Mouse (Mus musculus) heart, embryonic 12.5 days (tissue): ENCODE measurements around the gene Zg16. TPM values are rescaled to one million over a fixed set of nuclear protein-coding genes. Genes with fewer than 3 reads are reported as not detected.

Experiments used
- ATAC-seq: fragments of 200-750 bp; cut with Nextera tagmentation; 2 replicates; pipeline ENCODE4 v1.8.0; 2017; ENCODE audit warnings: moderate TSS enrichment, moderate library complexity; ENCODE audit not compliant: insufficient number of reproducible peaks, low FRiP score
- H3K27ac ChIP-seq: fragments of 300-500 bp; sonication (generic); 2 replicates; pipeline ENCODE4 v1.5.1; 2016; ENCODE audit warnings: mild to moderate bottlenecking, moderate library complexity; ENCODE audit not compliant: poor library complexity, severe bottlenecking
- H3K27me3 ChIP-seq: fragments of 300-500 bp; sonication (generic); replicated peaks from 2 replicates; pipeline ENCODE4 v1.6.1; 2016; ENCODE audit warnings: mild to moderate bottlenecking, moderate library complexity
- H3K36me3 ChIP-seq: fragments of 300-500 bp; sonication (generic); 2 replicates; pipeline ENCODE4 v1.6.1; 2016; ENCODE audit warnings: mild to moderate bottlenecking, moderate library complexity
- H3K4me1 ChIP-seq: fragments of 300-500 bp; sonication (generic); replicated peaks from 2 replicates; pipeline ENCODE4 v1.6.1; 2016; ENCODE audit warnings: mild to moderate bottlenecking
- H3K4me2 ChIP-seq: fragments of 300-500 bp; sonication (generic); 2 replicates; pipeline ENCODE4 v1.6.1; 2016; ENCODE audit warnings: mild to moderate bottlenecking, moderate library complexity
- H3K4me3 ChIP-seq: fragments of 300-500 bp; sonication (generic); 2 replicates; pipeline ENCODE4 v1.5.1; 2016; ENCODE audit warnings: mild to moderate bottlenecking
- H3K9ac ChIP-seq: fragments of 300-500 bp; sonication (generic); 2 replicates; pipeline ENCODE4 v1.6.1; 2016; ENCODE audit warnings: mild to moderate bottlenecking, moderate library complexity
- H3K9me3 ChIP-seq: fragments of 300-500 bp; sonication (generic); replicated peaks from 2 replicates; pipeline ENCODE4 v1.6.1; 2016; ENCODE audit warnings: mild to moderate bottlenecking, moderate library complexity
- WGBS: fragments of 180-500 bp; shearing (Covaris S2); methylation state at CpG from one replicate; pipeline ENCODE4 v1.1.7; 2016; 5-methylcytosine and 5-hydroxymethylcytosine counted together
- microRNA-seq: library from miRNA; unstranded; fragments of <30 nt; microRNA quantifications from one replicate; pipeline ENCODE4, GENCODE M21; 2017
- polyA plus RNA-seq: library from polyadenylated mRNA; unstranded; fragments of >200 nt; fragmentation: Nextera tagmentation; extraction: Ambion mirVana; gene quantifications from 2 replicates; pipeline ENCODE4 v1.2.1, GENCODE M21; 2016

Gene Zg16
- polyA plus RNA-seq, 1 experiment from 2014 or later = not detected

GRCm38 (mm10) chr7:127011717-127012116 is 75.4 kb downstream of the Zg16 start:
- H3K27ac ChIP-seq = no peak overlapping the region
- no peaks in the 10 kb centered on the region for H3K27me3 ChIP-seq
- ATAC-seq = no peak
- no peak overlapping the region for H3K4me3 ChIP-seq
- peaks cover 43% of the 10 kb centered on the region for H3K4me1 ChIP-seq
- no peak overlapping the region for H3K4me2 ChIP-seq
- peaks cover 36% of the 10 kb centered on the region for H3K36me3 ChIP-seq
- H3K9ac ChIP-seq = no peak overlapping the region
- WGBS = 70% methylated on average over 2 of the region's 2 CpGs
- H3K9me3 ChIP-seq = no peaks in the 10 kb centered on the region

- Histone ChIP-seq H3K4me2 (no peak overlapping the region), H3K27me3 (no peaks in the 10 kb centered on the region), H3K4me3 (no peak overlapping the region), H3K36me3 (peaks cover 36% of the 10 kb centered on the region), H3K27ac (no peak overlapping the region), H3K4me1 (peaks cover 43% of the 10 kb centered on the region), H3K9ac (no peak overlapping the region), H3K9me3 (no peaks in the 10 kb centered on the region)
- WGBS = 88% methylated on average over 2 of the region's 2 CpGs
- ATAC-seq = no peak
These were observed 76.1 kb downstream of the Zg16 start for GRCm38 (mm10) chr7:127011051-127011450.

GRCm38 (mm10) chr7:127009307-127010085 is 77.6 kb downstream of the Zg16 start:
- no peak overlapping the region for H3K4me2 ChIP-seq
- no peak overlapping the region for H3K4me3 ChIP-seq
- no peaks in the 10 kb centered on the region for H3K27me3 ChIP-seq
- peak overlapping the region; percentile 59; the same call in 1 of the 2 replicates for H3K27ac ChIP-seq
- WGBS = 76% methylated on average over 17 of the region's 17 CpGs
- H3K4me1 ChIP-seq = peaks cover 28% of the 10 kb centered on the region
- H3K9me3 ChIP-seq = no peaks in the 10 kb centered on the region
- H3K36me3 ChIP-seq = peaks cover 27% of the 10 kb centered on the region
- ATAC-seq = no peak
- no peak overlapping the region; the same call in 1 of the 2 replicates for H3K9ac ChIP-seq

- Histone ChIP-seq H3K27ac (peak overlapping the region; percentile 59), H3K4me2 (no peak overlapping the region), H3K9me3 (no peaks in the 10 kb centered on the region), H3K4me1 (peaks cover 18% of the 10 kb centered on the region), H3K4me3 (no peak overlapping the region), H3K36me3 (peaks cover 24% of the 10 kb centered on the region), H3K27me3 (no peaks in the 10 kb centered on the region), H3K9ac (peak overlapping the region; percentile 21)
- WGBS = 37% methylated on average over 9 of the region's 9 CpGs
- ATAC-seq = peak; percentile 87
These were observed 78.7 kb downstream of the Zg16 start for GRCm38 (mm10) chr7:127008239-127009019.

GRCm38 (mm10) chr7:127007313-127008024 is 79.7 kb downstream of the Zg16 start:
- H3K4me1 ChIP-seq = peaks cover 14% of the 10 kb centered on the region
- no peak overlapping the region; the same call in 1 of the 2 replicates for H3K9ac ChIP-seq
- no peak overlapping the region for H3K27ac ChIP-seq
- H3K4me2 ChIP-seq = no peak overlapping the region
- H3K36me3 ChIP-seq = peaks cover 14% of the 10 kb centered on the region
- no peaks in the 10 kb centered on the region for H3K27me3 ChIP-seq
- H3K4me3 ChIP-seq = no peak overlapping the region
- H3K9me3 ChIP-seq = no peaks in the 10 kb centered on the region
- ATAC-seq = no peak
- 89% methylated on average over 6 of the region's 6 CpGs for WGBS

GRCm38 (mm10) chr7:127004122-127004875 is 82.8 kb downstream of the Zg16 start:
- no peak overlapping the region for H3K4me2 ChIP-seq
- no peak overlapping the region for H3K27ac ChIP-seq
- WGBS = 88% methylated on average over 4 of the region's 4 CpGs
- no peaks in the 10 kb centered on the region for H3K9me3 ChIP-seq
- ATAC-seq = no peak
- H3K4me1 ChIP-seq = peaks cover 13% of the 10 kb centered on the region
- no peaks in the 10 kb centered on the region for H3K27me3 ChIP-seq
- no peaks in the 10 kb centered on the region for H3K36me3 ChIP-seq
- H3K9ac ChIP-seq = no peak overlapping the region
- no peak overlapping the region for H3K4me3 ChIP-seq

GRCm38 (mm10) chr7:127003620-127004019 is 83.5 kb downstream of the Zg16 start:
- no peaks in the 10 kb centered on the region for H3K36me3 ChIP-seq

More at GRCm38 (mm10) chr7:127003620-127004019, 83.5 kb downstream of the Zg16 start:
- Histone ChIP-seq H3K4me3 (no peak overlapping the region), H3K27ac (no peak overlapping the region), H3K4me1 (peaks cover 6% of the 10 kb centered on the region), H3K4me2 (no peak overlapping the region), H3K9ac (no peak overlapping the region), H3K27me3 (no peaks in the 10 kb centered on the region), H3K9me3 (no peaks in the 10 kb centered on the region)
- 88% methylated on average over 5 of the region's 5 CpGs for WGBS
- ATAC-seq = no peak

Small RNAs within 50 kb of the gene (microRNA-seq; reads per million reads assigned to microRNA genes)
- not detected for gene Gm44343

Other genes starting within 250 kb of the Zg16 start
- gene Doc2a, start 239.9 kb downstream of the Zg16 start, polyA plus RNA-seq = not detected in 2 replicates
- gene Hirip3, start 225.4 kb downstream of the Zg16 start, polyA plus RNA-seq = 18.0 and 22.5 TPM in 2 replicates
- gene Ino80e, start 225.0 kb downstream of the Zg16 start, polyA plus RNA-seq = 62.9 and 66.8 TPM in 2 replicates
- gene Taok2, start 202.6 kb downstream of the Zg16 start, polyA plus RNA-seq = 40.8 and 42.5 TPM in 2 replicates
- 17.6 and 19.9 TPM in 2 replicates for gene Tmem219, start 164.4 kb downstream of the Zg16 start, polyA plus RNA-seq
- 16.1 and 17.3 TPM in 2 replicates for gene Kctd13, start 158.4 kb downstream of the Zg16 start, polyA plus RNA-seq
- not detected in 2 replicates for gene Asphd1, start 137.7 kb downstream of the Zg16 start, polyA plus RNA-seq
- gene Sez6l2, start 136.8 kb downstream of the Zg16 start, polyA plus RNA-seq = 0.11 TPM in 1 of 2 replicates, not detected in the other
- 70.2 and 75.5 TPM in 2 replicates for gene Cdipt, start 111.4 kb downstream of the Zg16 start, polyA plus RNA-seq
- 0.70 and 1.3 TPM in 2 replicates for gene Cdiptos, start 111.2 kb downstream of the Zg16 start, polyA plus RNA-seq
- 12.0 TPM in 2 replicates for gene Mvp, start 72.7 kb downstream of the Zg16 start, polyA plus RNA-seq
- not detected in 2 replicates for gene Pagr1b, start 70.8 kb downstream of the Zg16 start, polyA plus RNA-seq
- gene Pagr1a, start 70.0 kb downstream of the Zg16 start, polyA plus RNA-seq = 19.3 and 31.4 TPM in 2 replicates
- gene Gm42742, start 66.2 kb downstream of the Zg16 start, polyA plus RNA-seq = 50.8 and 60.9 TPM in 2 replicates
- gene Prrt2, start 66.1 kb downstream of the Zg16 start, polyA plus RNA-seq = 1.9 and 3.3 TPM in 2 replicates
- 59.8 and 60.4 TPM in 2 replicates for gene Maz, start 60.3 kb downstream of the Zg16 start, polyA plus RNA-seq
- gene Kif22, start 44.9 kb downstream of the Zg16 start, polyA plus RNA-seq = 80.9 and 85.5 TPM in 2 replicates
- 0.54 and 1.3 TPM in 2 replicates for gene AI467606, start 4.0 kb upstream of the Zg16 start, polyA plus RNA-seq
- 5.7 and 6.1 TPM in 2 replicates for gene Qprt, start 34.9 kb upstream of the Zg16 start, polyA plus RNA-seq
- gene Spn, start 50.5 kb upstream of the Zg16 start, polyA plus RNA-seq = 0.17 and 0.31 TPM in 2 replicates
- gene Cd2bp2, start 108.7 kb upstream of the Zg16 start, polyA plus RNA-seq = 50.5 and 51.5 TPM in 2 replicates
- 29.2 and 32.3 TPM in 2 replicates for gene Tbc1d10b, start 121.1 kb upstream of the Zg16 start, polyA plus RNA-seq
- 17.8 and 20.0 TPM in 2 replicates for gene Mylpf, start 121.6 kb upstream of the Zg16 start, polyA plus RNA-seq
- gene Zfp553, start 145.7 kb upstream of the Zg16 start, polyA plus RNA-seq = 23.8 and 25.3 TPM in 2 replicates
- 22.1 and 28.2 TPM in 2 replicates for gene Sept1, start 145.8 kb upstream of the Zg16 start, polyA plus RNA-seq
- 32.7 and 34.4 TPM in 2 replicates for gene Zfp771, start 156.9 kb upstream of the Zg16 start, polyA plus RNA-seq
- gene Dctpp1, start 173.4 kb upstream of the Zg16 start, polyA plus RNA-seq = 162 and 163 TPM in 2 replicates
- gene Sephs2, start 186.7 kb upstream of the Zg16 start, polyA plus RNA-seq = 86.4 and 87.2 TPM in 2 replicates
- 1.0 and 1.1 TPM in 2 replicates for gene Itgal, start 208.9 kb upstream of the Zg16 start, polyA plus RNA-seq